Mouse (Mus musculus): Measurements from ENCODE around the gene Dnm3.
"Not testable (repeated sequence)": the region's sequence is repeated elsewhere in the genome, so short reads cannot be mapped to it uniquely, and the experiment has no call there.

Dnm3 gene

DNA sequence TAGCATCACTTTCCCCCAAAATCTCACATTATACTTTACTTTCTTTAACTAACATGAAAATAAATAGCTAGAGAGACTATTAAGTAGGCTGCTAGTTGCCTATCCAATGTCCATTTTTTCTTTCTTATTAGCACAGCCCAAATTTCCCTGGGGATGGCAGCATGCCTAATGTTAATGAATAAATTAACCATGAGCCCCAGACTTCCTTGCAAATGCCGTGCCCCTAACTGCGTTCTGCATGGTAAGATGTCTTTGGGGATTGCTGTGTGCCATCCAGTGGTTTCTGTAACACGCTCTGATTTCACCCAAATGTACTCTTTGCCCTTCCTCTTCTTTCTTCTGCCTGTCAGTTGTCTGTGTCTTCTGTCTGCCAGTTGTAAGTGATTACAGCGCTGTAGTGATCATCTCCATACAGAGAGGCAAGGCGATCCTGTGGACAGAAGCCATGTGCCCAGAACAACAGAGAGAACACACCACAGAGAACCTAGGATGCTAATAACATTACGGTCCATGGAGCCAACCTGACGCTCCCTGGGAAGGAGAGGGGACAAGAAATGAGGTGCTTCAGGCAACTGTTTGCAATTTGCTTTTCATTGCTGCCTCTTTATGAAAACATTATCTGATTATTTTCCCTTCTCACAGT lies 64.9 kb downstream of the Dnm3 start:
- TF ChIP-seq NANOG (IDR thresholded peaks at IDR 0.05; ENCODE audit: borderline replicate concordance, low read length) (no peak), POU5F1 (IDR thresholded peaks at IDR 0.05; ENCODE audit: borderline replicate concordance, low read length) (no peak), CTCF (conservative IDR thresholded peaks at IDR 0.05; ENCODE audit: low read length) (no peak)
- Histone ChIP-seq H3K9me3 (ENCODE audit: low read length) (peaks cover 7% of the 10 kb centered on the region), H3K4me1 (replicated peaks; ENCODE audit: low read depth, low read length) (no peaks in the 10 kb centered on the region), H3K36me3 (ENCODE audit: insufficient read depth, low read length) (no peaks in the 10 kb centered on the region), H3K4me3 (replicated peaks; ENCODE audit: low read length) (no peak overlapping the region), H3K27me3 (ENCODE audit: insufficient read depth, low read length) (no peaks in the 10 kb centered on the region)

DNA sequence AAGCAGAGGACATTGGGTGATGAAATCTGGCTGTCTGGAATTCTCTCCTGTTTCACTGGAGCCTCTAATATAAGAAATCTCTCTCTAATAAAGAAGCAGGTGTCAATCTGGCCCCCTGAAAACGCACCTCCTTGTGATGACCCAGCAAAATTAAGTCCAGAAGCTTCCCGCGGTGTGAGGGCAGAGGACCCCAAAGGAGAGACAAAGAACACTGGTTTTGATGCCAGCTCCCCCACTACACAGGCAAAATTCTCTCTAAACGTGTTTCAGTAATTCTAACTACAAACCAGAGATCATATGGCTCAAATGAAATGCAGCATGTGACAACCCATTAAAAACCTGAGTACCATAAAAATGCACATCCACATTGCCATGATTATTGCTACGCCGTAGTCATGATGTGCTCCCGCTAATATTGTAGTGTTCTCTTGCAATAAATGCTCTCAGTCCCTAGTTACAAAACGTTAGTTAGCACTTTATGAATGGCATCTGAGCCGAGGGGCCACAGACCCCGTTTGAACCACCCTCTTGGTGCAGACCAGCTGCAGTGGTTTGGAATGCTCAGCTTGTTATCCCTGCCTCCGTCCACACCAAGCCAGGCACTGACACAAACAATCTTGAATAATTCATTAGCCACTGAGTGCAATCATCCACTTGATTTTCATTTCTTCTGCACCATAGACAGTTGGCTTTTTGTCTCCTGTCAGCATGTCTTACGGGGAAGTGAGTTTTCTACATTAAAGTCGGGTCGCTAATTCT lies 67.4 kb downstream of the Dnm3 start:
- H3K27me3 ChIP-seq (ENCODE audit: insufficient read depth, low read length): no peaks in the 10 kb centered on the region
- H3K36me3 ChIP-seq (ENCODE audit: insufficient read depth, low read length): no peaks in the 10 kb centered on the region
- no peak overlapping the region for H3K4me3 ChIP-seq (replicated peaks; ENCODE audit: low read length)
- no peaks in the 10 kb centered on the region for H3K4me1 ChIP-seq (replicated peaks; ENCODE audit: low read depth, low read length)
- TF ChIP-seq NANOG (IDR thresholded peaks at IDR 0.05; ENCODE audit: borderline replicate concordance, low read length) (no peak), POU5F1 (IDR thresholded peaks at IDR 0.05; ENCODE audit: borderline replicate concordance, low read length) (no peak), CTCF (conservative IDR thresholded peaks at IDR 0.05; ENCODE audit: low read length) (no peak)
- H3K9me3 ChIP-seq (ENCODE audit: low read length): peaks cover 7% of the 10 kb centered on the region

DNA sequence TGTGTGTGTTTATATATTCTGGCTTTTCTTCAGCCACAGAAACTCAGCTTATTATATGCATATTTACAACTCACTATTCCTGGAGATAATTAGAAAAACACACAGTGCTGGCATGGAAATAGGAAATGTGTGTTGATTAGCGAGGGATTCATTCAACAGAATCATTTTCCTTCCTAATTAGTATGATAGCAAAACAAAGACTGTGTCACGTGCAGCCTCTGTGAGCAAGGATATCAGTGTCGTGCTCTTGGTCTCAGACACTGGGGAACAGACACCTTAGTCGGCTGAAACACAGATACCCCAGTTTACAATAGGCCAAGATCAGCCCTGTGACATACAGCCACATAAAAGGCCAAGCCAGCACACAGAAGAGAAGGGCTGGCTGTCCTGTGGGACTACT lies 83.3 kb downstream of the Dnm3 start:
- Histone ChIP-seq H3K9me3 (ENCODE audit: low read length) (no peaks in the 10 kb centered on the region), H3K27me3 (ENCODE audit: insufficient read depth, low read length) (no peaks in the 10 kb centered on the region), H3K36me3 (ENCODE audit: insufficient read depth, low read length) (no peaks in the 10 kb centered on the region), H3K4me3 (replicated peaks; ENCODE audit: low read length) (no peak overlapping the region), H3K4me1 (replicated peaks; ENCODE audit: low read depth, low read length) (no peaks in the 10 kb centered on the region)
- TF ChIP-seq CTCF (conservative IDR thresholded peaks at IDR 0.05; ENCODE audit: low read length) (no peak), POU5F1 (IDR thresholded peaks at IDR 0.05; ENCODE audit: borderline replicate concordance, low read length) (no peak), NANOG (IDR thresholded peaks at IDR 0.05; ENCODE audit: borderline replicate concordance, low read length) (no peak)

DNA sequence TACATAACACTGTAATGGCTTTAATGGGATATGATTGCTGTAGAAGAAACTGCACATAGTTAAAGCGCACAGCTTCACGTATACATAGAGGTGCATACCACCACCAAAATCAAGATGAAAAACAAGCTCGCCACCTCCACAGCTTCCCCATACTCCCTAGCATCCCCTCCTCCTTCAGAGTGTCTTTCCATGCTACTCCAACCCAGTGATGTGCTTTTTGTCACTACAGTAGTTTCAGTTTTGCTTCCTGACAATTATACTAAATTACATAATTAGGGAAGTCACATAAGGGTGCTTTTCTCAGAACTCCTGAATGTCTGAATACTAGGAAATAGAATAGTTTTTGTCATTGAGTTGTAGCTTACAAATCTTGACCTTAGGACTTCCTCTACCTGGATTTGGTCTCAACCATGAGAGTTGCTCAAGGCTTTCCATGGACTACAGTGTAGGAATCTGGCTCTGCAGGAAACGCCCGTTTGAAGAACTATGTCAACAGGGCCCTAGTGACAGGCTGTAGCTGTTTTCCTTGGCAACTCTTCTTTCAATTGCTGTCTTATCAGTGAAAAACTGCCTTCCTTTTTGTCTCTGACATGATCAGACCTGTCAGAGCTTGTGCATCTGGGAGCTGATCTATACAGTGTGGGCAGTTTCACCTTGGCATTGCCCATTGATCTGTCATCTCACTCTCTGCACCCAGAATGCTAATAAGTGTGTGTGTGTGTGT lies 89.2 kb downstream of the Dnm3 start:
- no peak for TF ChIP-seq CTCF (conservative IDR thresholded peaks at IDR 0.05; ENCODE audit: low read length)
- TF ChIP-seq POU5F1 (IDR thresholded peaks at IDR 0.05; ENCODE audit: borderline replicate concordance, low read length): no peak
- no peak for TF ChIP-seq NANOG (IDR thresholded peaks at IDR 0.05; ENCODE audit: borderline replicate concordance, low read length)
- Histone ChIP-seq H3K9me3 (ENCODE audit: low read length) (no peaks in the 10 kb centered on the region), H3K27me3 (ENCODE audit: insufficient read depth, low read length) (no peaks in the 10 kb centered on the region), H3K36me3 (ENCODE audit: insufficient read depth, low read length) (no peaks in the 10 kb centered on the region), H3K4me1 (replicated peaks; ENCODE audit: low read depth, low read length) (no peaks in the 10 kb centered on the region), H3K4me3 (replicated peaks; ENCODE audit: low read length) (no peak overlapping the region)

DNA sequence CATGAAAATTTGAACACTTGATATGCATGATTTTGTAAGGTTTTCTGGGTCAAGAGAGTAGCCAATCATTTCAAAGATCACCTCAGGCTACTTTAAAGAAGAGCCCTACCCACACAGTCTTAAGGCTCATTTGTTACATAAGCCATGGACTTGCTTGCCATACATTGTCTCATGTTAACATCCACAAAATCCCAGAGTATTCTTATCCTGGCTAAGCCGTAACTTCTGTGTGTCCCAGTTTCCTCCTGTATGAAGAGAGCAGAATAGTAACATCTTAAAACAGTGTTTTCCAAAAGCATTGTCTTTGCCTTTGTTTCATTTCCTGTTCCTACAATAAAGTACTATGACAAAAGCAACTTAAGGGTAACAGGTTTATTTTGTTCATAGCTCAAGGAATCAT lies 104.8 kb downstream of the Dnm3 start:
- not testable (repeated sequence) for H3K27me3 ChIP-seq (ENCODE audit: insufficient read depth, low read length)

DNA sequence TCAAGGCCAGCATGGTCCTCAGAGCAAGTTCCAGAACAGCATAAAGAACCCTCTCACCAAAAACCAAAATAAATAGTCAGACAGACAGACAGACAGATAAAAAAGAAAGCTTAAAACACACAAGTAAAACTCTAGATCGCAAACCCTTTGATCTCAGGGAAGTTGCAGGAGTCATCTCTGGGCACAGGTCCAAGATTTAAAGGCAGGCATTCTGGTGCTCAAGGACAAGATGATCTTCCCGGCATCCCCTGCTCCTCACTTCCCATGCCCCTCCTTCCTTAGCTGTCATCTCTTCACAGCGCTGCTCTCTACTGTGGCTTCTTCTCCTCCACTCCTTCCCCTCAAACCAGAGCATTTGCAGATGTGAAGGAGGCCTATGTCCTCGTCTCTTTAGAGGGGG lies 108.1 kb downstream of the Dnm3 start:
- H3K27me3 ChIP-seq (ENCODE audit: insufficient read depth, low read length): no peaks in the 10 kb centered on the region
- no peak overlapping the region for H3K4me3 ChIP-seq (replicated peaks; ENCODE audit: low read length)
- TF ChIP-seq CTCF (conservative IDR thresholded peaks at IDR 0.05; ENCODE audit: low read length) (no peak), NANOG (IDR thresholded peaks at IDR 0.05; ENCODE audit: borderline replicate concordance, low read length) (no peak), POU5F1 (IDR thresholded peaks at IDR 0.05; ENCODE audit: borderline replicate concordance, low read length) (no peak)
- no peaks in the 10 kb centered on the region for H3K36me3 ChIP-seq (ENCODE audit: insufficient read depth, low read length)
- no peaks in the 10 kb centered on the region for H3K9me3 ChIP-seq (ENCODE audit: low read length)
- H3K4me1 ChIP-seq (replicated peaks; ENCODE audit: low read depth, low read length): no peaks in the 10 kb centered on the region

More for the DNA sequence above, 104.8 kb downstream of the Dnm3 start:
- not testable (repeated sequence) for H3K36me3 ChIP-seq (ENCODE audit: insufficient read depth, low read length); H3K4me1 ChIP-seq (replicated peaks; ENCODE audit: low read depth, low read length); H3K9me3 ChIP-seq (ENCODE audit: low read length); H3K4me3 ChIP-seq (replicated peaks; ENCODE audit: low read length)

DNA sequence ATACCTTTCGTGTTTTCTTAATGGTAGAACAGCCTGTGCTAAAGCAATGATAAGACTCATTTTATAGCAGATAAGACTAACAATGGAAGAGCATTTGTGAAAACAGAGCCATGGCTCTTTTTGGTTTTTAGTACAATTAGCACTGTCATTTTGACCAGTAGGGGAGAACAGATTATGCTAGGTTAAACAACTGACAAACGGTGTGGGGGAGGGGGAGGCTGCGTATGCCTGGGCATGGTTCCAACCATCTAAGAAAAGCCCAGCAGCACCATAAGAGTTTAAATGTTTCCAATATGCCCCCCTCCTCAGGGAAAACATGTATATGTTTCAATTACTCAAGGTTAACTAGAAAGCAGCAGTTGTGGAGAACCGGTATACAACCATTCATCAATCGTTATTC lies 115.9 kb downstream of the Dnm3 start:
- no peaks in the 10 kb centered on the region for H3K4me1 ChIP-seq (replicated peaks; ENCODE audit: low read depth, low read length)
- H3K4me3 ChIP-seq (replicated peaks; ENCODE audit: low read length): no peak overlapping the region
- no peaks in the 10 kb centered on the region for H3K27me3 ChIP-seq (ENCODE audit: insufficient read depth, low read length)
- H3K9me3 ChIP-seq (ENCODE audit: low read length): no peaks in the 10 kb centered on the region
- H3K36me3 ChIP-seq (ENCODE audit: insufficient read depth, low read length): no peaks in the 10 kb centered on the region
- TF ChIP-seq CTCF (conservative IDR thresholded peaks at IDR 0.05; ENCODE audit: low read length) (no peak), NANOG (IDR thresholded peaks at IDR 0.05; ENCODE audit: borderline replicate concordance, low read length) (no peak), POU5F1 (IDR thresholded peaks at IDR 0.05; ENCODE audit: borderline replicate concordance, low read length) (no peak)

DNA sequence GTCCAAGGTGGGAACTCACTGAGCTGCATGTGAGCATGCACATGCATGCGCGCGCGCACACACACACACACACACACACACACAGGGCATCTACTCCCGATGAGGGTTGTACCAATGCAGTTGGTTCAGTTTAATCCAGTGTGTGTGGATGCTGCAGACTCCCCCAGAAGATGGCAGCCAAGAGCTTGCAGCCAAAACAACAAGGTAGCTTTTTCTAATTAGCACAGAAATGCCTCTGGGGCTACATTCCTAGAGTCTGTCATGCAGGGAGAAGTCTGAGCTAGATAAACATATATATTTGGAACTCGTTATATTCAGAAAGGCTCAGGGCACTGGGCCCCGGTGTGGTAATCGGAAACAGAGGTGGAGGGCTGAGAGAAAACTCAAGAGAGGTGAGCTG lies 118.6 kb downstream of the Dnm3 start:
- Histone ChIP-seq H3K4me3 (replicated peaks; ENCODE audit: low read length) (no peak overlapping the region), H3K4me1 (replicated peaks; ENCODE audit: low read depth, low read length) (peaks cover 9% of the 10 kb centered on the region), H3K27me3 (ENCODE audit: insufficient read depth, low read length) (peaks cover 4% of the 10 kb centered on the region; the same call in 1 of the 2 replicates), H3K9me3 (ENCODE audit: low read length) (no peaks in the 10 kb centered on the region), H3K36me3 (ENCODE audit: insufficient read depth, low read length) (no peaks in the 10 kb centered on the region)
- TF ChIP-seq NANOG (IDR thresholded peaks at IDR 0.05; ENCODE audit: borderline replicate concordance, low read length) (no peak), CTCF (conservative IDR thresholded peaks at IDR 0.05; ENCODE audit: low read length) (peak; percentile 37)

Measured in E14TG2a.4 (cell line).